Mouse (Mus musculus): ENCODE measurements at regions not wholly inside any gene's neighbourhood (a gene's known extent, or its start where the extent isn't known, plus 50 kb on each side); places are given as distances from the start of the nearest gene placed in this dataset.

DNA sequence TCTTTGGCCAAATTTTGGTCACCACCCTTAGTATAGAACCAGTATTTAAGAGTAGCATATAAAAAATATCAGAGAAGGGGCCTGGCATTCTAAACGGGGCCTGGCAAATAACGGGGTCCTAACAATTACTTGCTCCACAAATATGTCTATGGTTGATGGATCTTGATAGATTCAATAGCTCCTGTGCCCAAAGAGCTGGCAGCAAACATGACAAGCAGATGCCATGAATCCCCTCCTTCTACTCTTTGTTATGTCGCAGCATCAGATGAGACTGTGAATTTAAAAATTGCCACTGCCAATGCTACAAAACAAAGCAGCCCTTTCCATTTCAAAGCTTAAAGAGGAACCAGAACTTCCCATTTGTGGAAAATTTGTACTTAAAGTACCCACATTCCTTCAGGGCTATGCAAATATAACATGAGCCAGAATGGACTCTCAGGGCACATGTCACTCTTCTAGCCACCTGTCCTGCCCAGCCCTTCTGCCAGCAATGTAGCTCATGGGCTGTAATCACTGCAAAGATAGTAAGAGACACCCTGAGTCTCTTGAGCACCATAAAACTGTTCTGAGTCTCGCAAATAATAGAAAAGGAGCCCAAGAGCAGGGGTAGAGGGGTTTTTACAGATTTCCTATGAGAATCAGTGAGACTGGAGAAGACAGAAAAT is 342.4 kb upstream of the Kirrel3 start:
- WGBS: 93% methylated on average over 4 of the region's 4 CpGs
- H3K9me3 ChIP-seq: no peaks in the 10 kb centered on the region
- no peaks in the 10 kb centered on the region for H3K4me1 ChIP-seq

DNA sequence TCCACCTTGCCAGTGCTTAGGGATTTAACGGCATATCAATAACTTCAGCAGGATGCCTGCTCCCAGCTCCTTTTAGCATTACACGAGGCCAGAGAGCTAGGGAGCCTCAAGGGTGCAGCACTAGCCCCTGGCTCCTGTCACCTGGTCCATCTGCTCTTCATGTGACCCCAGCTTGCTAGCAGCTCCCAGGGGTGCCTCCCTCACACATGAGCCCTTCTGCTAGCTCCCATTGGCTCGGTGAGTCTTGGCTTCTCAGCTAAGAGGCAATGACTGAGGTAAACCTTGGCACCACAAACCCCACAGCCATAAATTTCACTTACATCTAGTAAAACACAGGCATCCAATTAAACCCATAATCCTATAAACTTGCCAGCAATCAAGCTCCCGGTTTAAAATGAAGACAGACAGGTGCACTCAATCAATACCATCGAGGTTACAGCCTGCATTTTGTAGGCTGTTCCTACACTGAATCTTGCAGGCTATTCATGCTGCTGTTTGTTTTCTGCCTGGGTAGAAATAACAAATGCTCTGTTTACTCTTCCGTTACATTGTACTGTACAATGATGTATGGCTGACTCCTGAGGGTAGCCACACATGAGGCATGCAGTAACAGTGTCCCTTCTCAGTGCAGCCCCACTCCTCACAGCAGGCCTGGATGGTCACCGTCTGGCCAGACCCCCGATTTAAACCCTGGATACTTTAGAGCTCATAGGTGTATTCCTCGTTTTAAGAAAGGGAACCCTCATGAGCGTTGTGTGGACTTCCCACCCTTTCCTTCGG is 330.3 kb upstream of the Kirrel3 start:
- no peaks in the 10 kb centered on the region for H3K9me3 ChIP-seq
- peak; percentile 41; the same call in 1 of the 2 replicates for ATAC-seq (ENCODE audit: low FRiP score, low read depth)

More for the DNA sequence above, 342.4 kb upstream of the Kirrel3 start:
- ATAC-seq (ENCODE audit: low FRiP score, low read depth): no peak
- Histone ChIP-seq H3K4me2 (replicated peaks) (no peak overlapping the region), H3K9ac (replicated peaks) (no peak overlapping the region), H3K27me3 (no peaks in the 10 kb centered on the region), H3K4me3 (no peak overlapping the region), H3K27ac (replicated peaks) (no peak overlapping the region), H3K36me3 (no peaks in the 10 kb centered on the region)

DNA sequence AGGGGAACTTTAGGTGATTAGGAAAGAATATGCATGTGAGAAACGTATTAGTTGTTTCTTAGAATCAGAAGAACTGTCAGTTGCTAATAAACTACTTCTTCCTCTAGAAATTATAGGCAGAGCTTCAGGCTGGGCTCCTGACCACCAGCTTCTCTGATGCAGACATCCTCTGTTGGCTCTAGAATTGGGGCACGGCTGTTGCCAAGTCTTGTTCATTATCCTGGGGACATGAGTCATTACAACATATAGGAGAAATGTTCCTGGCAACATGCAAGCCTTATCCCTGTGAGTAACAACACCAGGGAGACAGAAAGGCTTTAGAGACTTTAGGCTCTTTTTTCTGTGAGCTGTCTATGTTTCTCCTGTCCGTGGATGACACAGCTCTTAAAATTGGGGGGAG is 329.1 kb upstream of the Kirrel3 start:
- Histone ChIP-seq H3K27me3 (no peaks in the 10 kb centered on the region), H3K4me1 (no peaks in the 10 kb centered on the region), H3K36me3 (no peaks in the 10 kb centered on the region), H3K4me3 (no peak overlapping the region), H3K27ac (replicated peaks) (no peak overlapping the region), H3K4me2 (replicated peaks) (no peak overlapping the region), H3K9ac (replicated peaks) (no peak overlapping the region), H3K9me3 (no peaks in the 10 kb centered on the region)
- 55% methylated on average over 3 of the region's 3 CpGs for WGBS
- ATAC-seq (ENCODE audit: low FRiP score, low read depth): no peak

More for the DNA sequence above, 330.3 kb upstream of the Kirrel3 start:
- no peaks in the 10 kb centered on the region for H3K27me3 ChIP-seq
- H3K4me1 ChIP-seq: no peaks in the 10 kb centered on the region
- H3K4me3 ChIP-seq: no peak overlapping the region
- H3K36me3 ChIP-seq: no peaks in the 10 kb centered on the region
- no peak overlapping the region for H3K9ac ChIP-seq (replicated peaks)
- 60% methylated on average over 11 of the region's 11 CpGs for WGBS
- H3K27ac ChIP-seq (replicated peaks): no peak overlapping the region
- no peak overlapping the region for H3K4me2 ChIP-seq (replicated peaks)

- Histone ChIP-seq H3K9me3 (no peaks in the 10 kb centered on the region), H3K27ac (replicated peaks) (no peak overlapping the region), H3K36me3 (no peaks in the 10 kb centered on the region), H3K4me2 (replicated peaks) (no peak overlapping the region), H3K27me3 (no peaks in the 10 kb centered on the region), H3K4me3 (no peak overlapping the region), H3K4me1 (no peaks in the 10 kb centered on the region), H3K9ac (replicated peaks) (no peak overlapping the region)
- ATAC-seq (ENCODE audit: low FRiP score, low read depth): no peak
- 76% methylated on average over 3 of the region's 3 CpGs for WGBS
These were observed 324.6 kb upstream of the Kirrel3 start for GRCm38 (mm10) chr9:34161119-34161518.

GRCm38 (mm10) chr9:34186314-34186713 is 299.4 kb upstream of the Kirrel3 start:
- H3K36me3 ChIP-seq: no peaks in the 10 kb centered on the region
- no peaks in the 10 kb centered on the region for H3K27me3 ChIP-seq
- H3K4me2 ChIP-seq (replicated peaks): no peak overlapping the region
- no peaks in the 10 kb centered on the region for H3K9me3 ChIP-seq
- ATAC-seq (ENCODE audit: low FRiP score, low read depth): no peak
- H3K27ac ChIP-seq (replicated peaks): no peak overlapping the region
- no peaks in the 10 kb centered on the region for H3K4me1 ChIP-seq
- H3K9ac ChIP-seq (replicated peaks): no peak overlapping the region
- no peak overlapping the region for H3K4me3 ChIP-seq
- WGBS: 90% methylated on average over 4 of the region's 4 CpGs

- ATAC-seq (ENCODE audit: low FRiP score, low read depth): no peak
- H3K4me1 ChIP-seq: no peaks in the 10 kb centered on the region
- H3K9ac ChIP-seq (replicated peaks): no peak overlapping the region
- H3K27me3 ChIP-seq: no peaks in the 10 kb centered on the region
- H3K4me2 ChIP-seq (replicated peaks): no peak overlapping the region
- H3K9me3 ChIP-seq: no peaks in the 10 kb centered on the region
- no peak overlapping the region for H3K27ac ChIP-seq (replicated peaks)
- no peaks in the 10 kb centered on the region for H3K36me3 ChIP-seq
- H3K4me3 ChIP-seq: no peak overlapping the region
These were observed 293.2 kb upstream of the Kirrel3 start for GRCm38 (mm10) chr9:34192542-34192941.

DNA sequence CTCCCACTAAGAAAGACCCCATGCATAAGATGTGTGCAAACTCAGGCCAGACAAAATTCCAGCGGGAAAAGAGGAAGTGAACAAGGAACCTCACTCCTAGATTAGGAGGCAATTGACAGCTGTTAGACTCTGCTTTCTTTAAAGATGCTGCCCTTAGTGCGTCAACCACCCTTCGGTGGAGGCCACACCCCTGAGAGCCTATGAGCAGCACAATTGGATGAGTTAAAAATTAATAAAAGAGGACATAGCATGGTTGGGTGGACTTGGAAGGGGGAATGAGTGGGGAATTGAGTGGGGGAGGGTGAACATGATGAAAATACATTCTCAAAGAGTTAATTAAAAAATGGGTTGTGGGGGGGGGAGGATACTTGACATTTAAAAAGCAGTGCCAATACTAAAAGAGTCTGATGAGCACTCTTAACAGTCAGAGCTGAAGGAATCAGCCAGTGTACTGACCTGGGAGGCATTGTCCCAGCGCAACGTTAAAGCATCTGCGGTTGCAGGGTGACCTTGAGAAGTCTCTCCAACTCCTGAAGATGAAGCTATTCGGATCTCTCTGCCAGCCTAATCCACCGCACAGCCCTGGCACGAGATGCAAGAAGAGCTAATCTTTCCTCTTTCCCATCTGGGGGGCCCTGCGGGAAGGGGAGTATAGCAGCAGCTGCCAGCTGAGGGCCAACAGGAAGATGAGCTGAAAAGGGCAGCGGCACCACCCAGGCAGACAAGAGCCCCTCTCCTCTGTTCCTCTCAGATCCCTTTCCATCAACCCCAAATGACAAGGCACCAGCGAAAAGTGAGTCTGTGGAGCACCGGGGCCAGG is 283.4 kb upstream of the Kirrel3 start:
- Histone ChIP-seq H3K4me2 (replicated peaks) (peak overlapping the region; percentile 28), H3K4me1 (peaks cover 27% of the 10 kb centered on the region), H3K36me3 (no peaks in the 10 kb centered on the region), H3K9me3 (no peaks in the 10 kb centered on the region), H3K4me3 (no peak overlapping the region), H3K9ac (replicated peaks) (no peak overlapping the region), H3K27me3 (no peaks in the 10 kb centered on the region), H3K27ac (replicated peaks) (0 out of 2 replicates have a peak overlapping the region, but pooled peaks have one; percentile 30)
- WGBS: 44% methylated on average over 13 of the region's 13 CpGs
- peak; percentile 14; the same call in 1 of the 2 replicates for ATAC-seq (ENCODE audit: low FRiP score, low read depth)

GRCm38 (mm10) chr9:34202942-34203551 is 282.6 kb upstream of the Kirrel3 start:
- Histone ChIP-seq H3K4me2 (replicated peaks) (peak overlapping the region; percentile 28), H3K9ac (replicated peaks) (no peak overlapping the region), H3K4me1 (peaks cover 27% of the 10 kb centered on the region), H3K4me3 (no peak overlapping the region), H3K27ac (replicated peaks) (peak overlapping the region; percentile 30; the same call in 1 of the 2 replicates), H3K9me3 (no peaks in the 10 kb centered on the region), H3K27me3 (no peaks in the 10 kb centered on the region), H3K36me3 (no peaks in the 10 kb centered on the region)
- ATAC-seq (ENCODE audit: low FRiP score, low read depth): peak; percentile 72
- 36% methylated on average over 11 of the region's 11 CpGs for WGBS

DNA sequence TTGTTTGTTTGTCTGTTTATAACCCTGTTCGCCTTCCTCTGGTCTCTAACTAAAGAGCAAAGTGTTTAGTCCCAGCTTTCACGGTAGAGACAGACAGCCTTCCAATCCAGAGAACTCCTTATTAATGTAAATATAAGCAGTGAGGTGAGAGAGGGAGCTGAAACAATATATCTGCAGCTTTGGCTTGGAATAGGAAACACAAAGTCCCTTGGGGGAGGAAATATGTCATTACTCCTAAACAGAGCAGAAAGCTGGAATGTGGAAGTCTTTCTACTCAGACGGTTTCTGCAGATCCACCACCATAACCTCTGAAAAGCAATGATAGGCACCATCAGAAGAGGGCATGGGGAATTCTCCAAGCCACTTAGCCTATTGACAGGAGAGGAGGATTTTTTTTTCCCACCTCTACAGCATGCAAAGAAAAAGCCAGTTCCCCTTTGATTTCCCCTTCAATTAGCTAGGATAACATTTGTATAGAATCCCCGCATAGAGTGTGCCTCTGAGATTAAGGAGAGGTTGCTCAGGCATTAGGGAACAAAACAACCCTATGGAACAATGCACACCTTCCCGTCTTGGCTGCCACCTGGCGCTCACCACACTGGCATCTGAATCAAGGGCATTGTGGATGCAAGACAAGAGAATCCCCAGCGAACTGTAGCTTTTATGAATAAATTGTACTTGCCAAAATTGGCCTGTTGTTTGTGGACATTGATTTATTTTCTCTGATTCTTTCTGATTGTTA is 281.9 kb upstream of the Kirrel3 start:
- Histone ChIP-seq H3K27ac (replicated peaks) (peak overlapping the region; percentile 15; the same call in 1 of the 2 replicates), H3K4me2 (replicated peaks) (no peak overlapping the region), H3K36me3 (no peaks in the 10 kb centered on the region), H3K9ac (replicated peaks) (no peak overlapping the region), H3K4me1 (peaks cover 27% of the 10 kb centered on the region), H3K4me3 (no peak overlapping the region), H3K27me3 (no peaks in the 10 kb centered on the region), H3K9me3 (no peaks in the 10 kb centered on the region)
- ATAC-seq (ENCODE audit: low FRiP score, low read depth): 0 out of 2 replicates have a peak, but pooled peaks have one; percentile 6
- WGBS: 10% methylated on average over 7 of the region's 7 CpGs

- Histone ChIP-seq H3K4me2 (replicated peaks) (no peak overlapping the region), H3K4me3 (no peak overlapping the region), H3K36me3 (no peaks in the 10 kb centered on the region), H3K27me3 (no peaks in the 10 kb centered on the region), H3K4me1 (peaks cover 27% of the 10 kb centered on the region), H3K9me3 (no peaks in the 10 kb centered on the region), H3K9ac (replicated peaks) (no peak overlapping the region), H3K27ac (replicated peaks) (no peak overlapping the region; the same call in 1 of the 2 replicates)
- WGBS: 11% methylated on average over 2 of the region's 2 CpGs
- ATAC-seq (ENCODE audit: low FRiP score, low read depth): no peak
These were observed 281.2 kb upstream of the Kirrel3 start for GRCm38 (mm10) chr9:34204479-34204878.

DNA sequence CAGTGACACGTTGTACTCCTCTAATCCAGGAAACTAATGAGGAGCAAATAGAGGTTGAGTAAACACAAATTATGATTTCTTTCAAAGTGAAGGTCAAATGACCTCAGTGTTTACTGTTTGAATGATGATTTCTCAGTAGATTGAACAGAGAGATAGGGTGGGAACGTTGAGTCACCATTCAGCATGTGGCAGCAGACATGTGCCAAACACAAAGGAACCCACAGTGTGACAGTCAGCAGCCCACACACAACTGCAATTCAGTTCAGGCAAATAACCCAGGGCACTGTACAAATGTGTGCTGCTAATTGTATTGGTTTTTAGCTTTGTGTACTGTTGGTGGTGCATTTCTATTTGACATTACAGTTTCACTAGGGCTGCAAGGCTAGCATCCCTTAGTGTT is 254.1 kb upstream of the Kirrel3 start:
- no peaks in the 10 kb centered on the region for H3K36me3 ChIP-seq
- no peaks in the 10 kb centered on the region for H3K4me1 ChIP-seq
- no peak overlapping the region for H3K9ac ChIP-seq (replicated peaks)
- no peak for ATAC-seq (ENCODE audit: low FRiP score, low read depth)
- no peaks in the 10 kb centered on the region for H3K27me3 ChIP-seq
- no peak overlapping the region for H3K4me3 ChIP-seq
- WGBS: 58% methylated on average over 2 of the region's 2 CpGs
- no peak overlapping the region for H3K4me2 ChIP-seq (replicated peaks)
- H3K27ac ChIP-seq (replicated peaks): no peak overlapping the region
- H3K9me3 ChIP-seq: no peaks in the 10 kb centered on the region

Data from midbrain, embryonic 12.5 days (tissue).